Mouse (Mus musculus) limb, embryonic 13.5 days (tissue): ENCODE data around the gene Tmem109. TPM values are rescaled to one million over a fixed set of nuclear protein-coding genes. Genes with fewer than 3 reads are reported as not detected.
A peak's percentile ranks its signal among the peaks of the same experiment; 100 is the strongest.

ENCODE experiments used
- ATAC-seq: fragments of 200-750 bp; cut with Nextera tagmentation; 2 replicates; pipeline ENCODE4 v1.8.0; 2017; ENCODE audit warnings: low read depth, moderate number of reproducible peaks, moderate TSS enrichment; ENCODE audit not compliant: low FRiP score
- H3K27ac ChIP-seq: fragments of 300-500 bp; sonication (generic); 2 replicates; pipeline ENCODE4 v1.5.1; 2015; ENCODE audit warnings: inconsistent platforms, mild to moderate bottlenecking, moderate library complexity
- H3K27me3 ChIP-seq: fragments of 300-500 bp; sonication (generic); 2 replicates; pipeline ENCODE4 v1.6.1; 2015; ENCODE audit warnings: mild to moderate bottlenecking, inconsistent platforms
- H3K36me3 ChIP-seq: fragments of 300-500 bp; sonication (generic); 2 replicates; pipeline ENCODE4 v1.6.1; 2015; ENCODE audit warnings: inconsistent platforms, mild to moderate bottlenecking, moderate library complexity
- H3K4me1 ChIP-seq: fragments of 300-500 bp; sonication (generic); 2 replicates; pipeline ENCODE4 v1.6.1; 2015; ENCODE audit warnings: inconsistent platforms
- H3K4me2 ChIP-seq: fragments of 300-500 bp; sonication (generic); replicated peaks from 2 replicates; pipeline ENCODE4 v1.6.1; 2015; ENCODE audit warnings: inconsistent platforms, mild to moderate bottlenecking, moderate library complexity
- H3K4me3 ChIP-seq: fragments of 300-500 bp; sonication (generic); 2 replicates; pipeline ENCODE4 v1.5.1; 2015; ENCODE audit warnings: moderate library complexity, mild to moderate bottlenecking, inconsistent platforms
- H3K9ac ChIP-seq: fragments of 300-500 bp; sonication (generic); 2 replicates; pipeline ENCODE4 v1.6.1; 2015; ENCODE audit warnings: mild to moderate bottlenecking, inconsistent platforms
- H3K9me3 ChIP-seq: fragments of 300-500 bp; sonication (generic); 2 replicates; pipeline ENCODE4 v1.6.1; 2016; ENCODE audit warnings: inconsistent platforms
- WGBS: fragments of 180-500 bp; shearing (Covaris S2); methylation state at CpG from one replicate; pipeline ENCODE4 v1.1.7; 2015; 5-methylcytosine and 5-hydroxymethylcytosine counted together
- polyA plus RNA-seq: library from polyadenylated mRNA; unstranded; fragments of >200 nt; fragmentation: Nextera tagmentation; extraction: Ambion mirVana; gene quantifications from 2 replicates; pipeline ENCODE4 v1.2.1, GENCODE M21; 2015

Gene Tmem109
- polyA plus RNA-seq, 1 experiment from 2014 or later: 100 TPM

GRCm38 (mm10) chr19:10880975-10881425 lies 801 bp downstream of the Tmem109 start:
- Histone ChIP-seq H3K4me1 (peaks cover 17% of the 10 kb centered on the region), H3K27me3 (no peaks in the 10 kb centered on the region), H3K4me3 (peak overlapping the region; percentile 65), H3K4me2 (peak overlapping the region; percentile 94), H3K9ac (peak overlapping the region; percentile 77), H3K27ac (peak overlapping the region; percentile 34; the same call in 1 of the 2 replicates), H3K9me3 (peaks cover 14% of the 10 kb centered on the region), H3K36me3 (peaks cover 14% of the 10 kb centered on the region)
- ATAC-seq: peak; percentile 56; the same call in 1 of the 2 replicates
- WGBS: 5% methylated on average over 14 of the region's 14 CpGs

DNA sequence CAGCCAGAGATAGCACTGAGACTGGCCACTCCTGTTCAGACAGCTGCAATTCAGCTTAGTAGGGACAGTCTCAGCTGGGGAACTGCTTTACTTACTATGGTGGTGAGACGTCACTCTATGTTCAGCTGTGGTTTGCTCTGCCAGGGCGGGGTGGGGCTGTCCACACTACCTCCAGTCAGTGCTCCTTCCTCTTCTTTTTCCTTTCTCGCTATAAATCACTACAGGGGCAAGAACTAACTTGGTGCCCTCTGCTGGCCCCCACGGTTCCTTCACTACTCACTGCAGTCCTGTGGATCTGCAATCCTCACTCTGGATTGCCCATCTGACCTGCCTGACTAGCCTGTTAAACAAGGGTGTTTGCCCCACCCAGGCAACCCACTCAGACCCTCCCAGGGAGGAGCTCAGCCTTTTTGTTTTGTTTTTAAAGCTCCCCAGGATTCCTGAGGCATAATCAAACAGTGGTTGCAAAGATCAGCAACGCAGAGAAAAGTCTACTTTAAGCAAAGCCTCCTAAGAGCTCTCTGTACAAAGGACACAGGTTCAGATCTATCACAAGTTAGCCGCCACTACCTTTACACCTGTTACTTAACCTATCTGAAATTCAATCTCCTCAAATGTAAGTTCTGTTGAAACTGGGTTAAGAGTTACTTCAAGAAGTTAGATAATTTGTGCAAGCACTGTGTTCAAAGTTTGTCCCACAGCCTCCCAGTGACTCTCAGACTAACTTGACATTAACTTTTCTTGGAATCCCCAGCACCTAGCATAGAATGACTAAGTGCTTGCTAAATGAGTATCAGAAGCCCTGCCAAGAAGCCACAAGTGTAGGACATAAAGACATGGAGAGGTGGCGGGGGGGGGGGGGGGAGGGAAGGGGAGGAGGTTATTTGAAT lies 1.5 kb downstream of the Tmem109 start:
- Histone ChIP-seq H3K4me3 (peak overlapping the region; percentile 65), H3K4me2 (peak overlapping the region; percentile 94), H3K27me3 (no peaks in the 10 kb centered on the region), H3K9ac (peak overlapping the region; percentile 77), H3K36me3 (peaks cover 15% of the 10 kb centered on the region), H3K4me1 (peaks cover 17% of the 10 kb centered on the region), H3K9me3 (peaks cover 12% of the 10 kb centered on the region), H3K27ac (no peak overlapping the region; the same call in 1 of the 2 replicates)
- no peak for ATAC-seq
- WGBS: 58% methylated on average over 6 of the region's 7 CpGs

GRCm38 (mm10) chr19:10878201-10878837 lies 3.5 kb downstream of the Tmem109 start:
- ATAC-seq: no peak
- Histone ChIP-seq H3K36me3 (peaks cover 31% of the 10 kb centered on the region), H3K9me3 (peaks cover 2% of the 10 kb centered on the region; the same call in 1 of the 2 replicates), H3K27me3 (no peaks in the 10 kb centered on the region), H3K4me3 (no peak overlapping the region), H3K4me2 (no peak overlapping the region), H3K27ac (no peak overlapping the region), H3K9ac (no peak overlapping the region), H3K4me1 (peaks cover 17% of the 10 kb centered on the region)
- WGBS: 87% methylated on average over 7 of the region's 7 CpGs

DNA sequence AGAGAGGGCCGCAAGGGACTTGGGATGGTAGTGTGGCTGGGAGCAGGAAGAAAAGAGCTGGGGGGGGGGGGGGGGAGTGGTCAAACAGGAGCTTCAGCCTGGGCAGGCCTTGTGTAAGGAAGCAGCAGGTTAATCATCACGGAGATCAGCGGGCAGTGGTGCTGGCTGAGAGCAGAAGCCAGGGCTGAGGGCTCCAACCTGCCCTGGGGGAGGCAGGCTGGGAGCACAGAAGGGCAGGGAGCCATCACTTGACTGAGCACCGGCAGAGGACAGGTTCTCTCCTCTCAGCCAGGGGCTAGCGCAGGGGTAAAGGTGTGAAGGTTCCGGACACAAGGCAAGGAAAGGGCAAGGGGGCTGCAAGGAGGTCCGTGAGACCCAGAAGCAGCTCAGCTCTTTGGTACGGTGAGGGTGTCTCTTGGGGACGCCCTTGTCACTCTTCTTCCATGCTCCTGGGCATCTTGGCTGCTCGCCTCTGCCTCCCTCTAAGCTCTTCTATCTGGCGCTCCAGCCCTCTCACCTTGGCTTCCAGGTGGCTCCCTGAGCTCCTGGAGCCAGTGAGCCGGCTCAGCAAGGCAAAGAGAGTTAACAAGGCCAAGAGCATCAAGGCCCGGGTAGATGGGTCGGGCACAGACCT lies 10.4 kb downstream of the Tmem109 start:
- 80% methylated on average over 14 of the region's 14 CpGs for WGBS
- Histone ChIP-seq H3K4me2 (no peak overlapping the region), H3K4me3 (no peak overlapping the region), H3K9ac (no peak overlapping the region), H3K36me3 (peaks cover 52% of the 10 kb centered on the region), H3K9me3 (no peaks in the 10 kb centered on the region), H3K4me1 (peaks cover 34% of the 10 kb centered on the region), H3K27me3 (no peaks in the 10 kb centered on the region), H3K27ac (no peak overlapping the region)
- ATAC-seq: no peak

DNA sequence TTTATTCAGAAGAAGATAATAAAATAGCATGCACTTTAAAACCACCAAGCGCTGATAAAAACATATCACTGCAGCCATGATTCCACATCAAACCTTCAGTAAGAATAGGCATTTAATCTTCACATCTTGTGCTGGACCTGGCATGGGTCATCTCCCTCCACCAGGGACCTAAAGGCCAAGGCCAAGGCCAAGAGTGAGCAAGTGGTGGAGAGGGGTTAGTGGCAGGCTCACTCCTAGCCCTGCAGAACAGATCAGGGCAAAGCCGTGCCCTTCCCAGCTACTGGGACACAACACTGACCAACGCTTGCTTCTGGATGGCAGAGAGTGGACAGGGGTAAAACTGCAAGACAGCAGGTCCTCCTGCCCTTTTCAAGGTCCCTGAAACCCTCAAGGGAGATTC lies 11.1 kb downstream of the Tmem109 start:
- H3K36me3 ChIP-seq: peaks cover 59% of the 10 kb centered on the region
- H3K4me1 ChIP-seq: peaks cover 34% of the 10 kb centered on the region

GRCm38 (mm10) chr19:10869886-10870527 lies 11.8 kb downstream of the Tmem109 start, which contains the start of gene Tmem132a:
Gene Tmem132a, minus strand, starts transcription at chr19:10869940.
- H3K27ac ChIP-seq: peak within 1 kb of the TSS; percentile 90
- no peaks in the 10 kb centered on the region for H3K9me3 ChIP-seq
- H3K9ac ChIP-seq: peak within 1 kb of the TSS; percentile 92
- H3K36me3 ChIP-seq: peaks cover 63% of the 10 kb centered on the region
- H3K4me3 ChIP-seq: peak within 1 kb of the TSS; percentile 84
- H3K27me3 ChIP-seq: no peaks in the 10 kb centered on the region
- peak within 1 kb of the TSS; percentile 91 for H3K4me2 ChIP-seq
- ATAC-seq: peak; percentile 46
- H3K4me1 ChIP-seq: peaks cover 34% of the 10 kb centered on the region
- whole genome bisulfite sequencing: 4% methylated on average over 8 of the region's 8 CpGs

More for the DNA sequence above, 11.1 kb downstream of the Tmem109 start:
- no peak for ATAC-seq
- Histone ChIP-seq H3K9me3 (no peaks in the 10 kb centered on the region), H3K4me2 (peak overlapping the region; percentile 91; the same call in 1 of the 2 replicates), H3K9ac (peak overlapping the region; percentile 56), H3K4me3 (peak overlapping the region; percentile 84; the same call in 1 of the 2 replicates), H3K27me3 (no peaks in the 10 kb centered on the region), H3K27ac (peak overlapping the region; percentile 90)
- 85% methylated on average over 3 of the region's 3 CpGs for WGBS

GRCm38 (mm10) chr19:10869241-10869885 lies 12.4 kb downstream of the Tmem109 start:
- Histone ChIP-seq H3K4me3 (peak overlapping the region; percentile 84), H3K36me3 (peaks cover 67% of the 10 kb centered on the region), H3K27me3 (no peaks in the 10 kb centered on the region), H3K27ac (peak overlapping the region; percentile 90), H3K9ac (peak overlapping the region; percentile 92), H3K4me1 (peaks cover 34% of the 10 kb centered on the region), H3K4me2 (peak overlapping the region; percentile 91), H3K9me3 (no peaks in the 10 kb centered on the region)
- WGBS: under 1% methylated on average over 43 of the region's 43 CpGs
- peak; percentile 93 for ATAC-seq

GRCm38 (mm10) chr19:10868623-10869141 lies 13.1 kb downstream of the Tmem109 start:
- peak overlapping the region; percentile 90 for H3K27ac ChIP-seq
- ATAC-seq: no peak

DNA sequence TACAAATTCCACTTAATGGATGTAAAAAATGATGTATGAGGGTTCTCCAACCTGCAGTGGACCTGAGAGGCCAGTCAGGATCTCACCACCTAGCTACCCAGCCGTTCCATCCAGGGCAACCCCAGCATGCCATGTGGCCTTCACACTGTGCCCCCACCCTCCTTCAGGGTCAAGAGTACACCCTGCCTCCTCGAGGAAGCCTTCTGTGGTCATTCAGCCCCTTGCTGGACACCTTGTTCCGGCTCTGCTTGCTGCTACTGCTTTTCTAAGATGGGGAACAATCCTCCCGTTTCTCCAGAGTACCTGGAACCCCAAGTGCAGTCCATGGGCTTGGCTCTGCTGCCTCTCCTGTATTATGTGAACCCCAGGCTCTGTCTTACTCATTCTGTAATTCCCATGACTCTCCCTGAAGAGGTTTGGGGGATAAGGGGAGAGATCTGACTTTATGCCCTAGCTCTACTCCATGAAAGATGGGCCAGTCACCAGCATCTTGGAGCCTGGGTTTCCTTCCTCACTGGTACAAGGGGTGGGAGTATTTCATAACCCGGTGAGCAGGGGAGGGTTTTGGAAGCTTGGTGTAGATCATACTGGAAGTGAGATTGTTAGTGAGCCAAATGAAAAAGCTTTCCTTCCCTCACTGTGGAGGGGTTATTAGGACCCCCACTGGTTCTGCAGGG lies 13.7 kb downstream of the Tmem109 start:
- Histone ChIP-seq H3K4me2 (peak overlapping the region; percentile 91), H3K4me1 (peaks cover 34% of the 10 kb centered on the region), H3K9ac (peak overlapping the region; percentile 92), H3K4me3 (peak overlapping the region; percentile 84), H3K36me3 (peaks cover 67% of the 10 kb centered on the region), H3K27me3 (no peaks in the 10 kb centered on the region), H3K9me3 (no peaks in the 10 kb centered on the region), H3K27ac (no peak overlapping the region)
- WGBS: 28% methylated on average over 5 of the region's 5 CpGs
- ATAC-seq: no peak

More at GRCm38 (mm10) chr19:10868623-10869141, 13.1 kb downstream of the Tmem109 start:
- H3K4me3 ChIP-seq: peak overlapping the region; percentile 84
- no peaks in the 10 kb centered on the region for H3K9me3 ChIP-seq
- 2% methylated on average over 17 of the region's 17 CpGs for WGBS
- peak overlapping the region; percentile 91 for H3K4me2 ChIP-seq
- H3K27me3 ChIP-seq: no peaks in the 10 kb centered on the region
- peak overlapping the region; percentile 92 for H3K9ac ChIP-seq
- peaks cover 34% of the 10 kb centered on the region for H3K4me1 ChIP-seq
- peaks cover 67% of the 10 kb centered on the region for H3K36me3 ChIP-seq

GRCm38 (mm10) chr19:10866351-10866750 lies 15.4 kb downstream of the Tmem109 start:
- Histone ChIP-seq H3K27me3 (no peaks in the 10 kb centered on the region), H3K4me2 (no peak overlapping the region), H3K9me3 (no peaks in the 10 kb centered on the region), H3K36me3 (peaks cover 67% of the 10 kb centered on the region), H3K27ac (no peak overlapping the region), H3K4me3 (no peak overlapping the region), H3K4me1 (peaks cover 34% of the 10 kb centered on the region), H3K9ac (no peak overlapping the region)
- WGBS: 93% methylated on average over 13 of the region's 13 CpGs
- ATAC-seq: no peak
